Mouse (Mus musculus) MN1 (cell line): Measurements from ENCODE around the gene Acp7.
"Not testable (repeated sequence)": the region's sequence is repeated elsewhere in the genome, so short reads cannot be mapped to it uniquely, and the experiment has no call there.

ENCODE experiments used
- DNase-seq: peaks from one replicate; pipeline ENCODE4 v3.0.0-alpha.2; 2016; ENCODE audit warnings: low spot score

The Acp7 gene

DNA sequence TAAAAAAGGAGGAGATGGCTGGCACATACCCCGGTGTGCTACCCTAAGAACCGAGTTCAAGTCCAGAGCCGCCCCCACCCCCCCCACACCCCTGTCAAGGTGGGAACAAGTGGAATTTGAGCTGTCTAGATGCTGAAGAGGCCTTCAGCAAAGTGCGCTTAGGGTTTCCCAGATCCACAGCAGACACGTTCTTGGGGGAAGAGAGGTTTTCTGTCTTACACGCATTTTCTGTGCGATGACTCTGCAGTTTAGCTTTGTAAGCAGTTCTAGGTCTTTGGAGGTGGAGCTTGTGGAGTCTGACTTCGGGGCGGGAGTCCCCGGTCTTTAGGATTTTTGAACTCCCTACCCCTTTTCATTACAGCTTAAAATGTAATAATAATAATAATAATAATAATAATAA lies at the start of gene Acp7:
Acp7 (minus strand) TSS at position 260 of the 400 bp plus-strand sequence.
- no peak for DNase-seq

DNA sequence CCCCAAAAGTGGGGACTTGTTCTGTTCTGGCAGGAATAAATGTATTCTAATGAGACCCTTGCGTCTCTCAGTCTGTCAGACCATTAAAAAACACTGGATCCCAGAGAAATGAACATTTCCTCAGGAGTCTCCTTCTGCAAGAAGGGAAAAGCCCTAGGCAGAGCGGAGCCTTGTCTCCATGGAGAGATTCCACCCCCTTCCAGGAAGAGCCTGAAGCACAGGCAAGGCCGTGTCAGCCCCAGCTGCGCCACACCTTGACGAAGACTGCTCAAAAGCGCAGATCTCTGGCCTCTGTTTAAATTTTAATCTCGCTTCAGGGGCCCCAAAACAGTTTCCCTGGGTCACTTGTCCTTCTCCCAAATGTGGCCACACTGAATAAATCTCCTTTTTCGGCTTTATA lies 46.5 kb upstream of the Acp7 start:
- no peak for DNase-seq

DNA sequence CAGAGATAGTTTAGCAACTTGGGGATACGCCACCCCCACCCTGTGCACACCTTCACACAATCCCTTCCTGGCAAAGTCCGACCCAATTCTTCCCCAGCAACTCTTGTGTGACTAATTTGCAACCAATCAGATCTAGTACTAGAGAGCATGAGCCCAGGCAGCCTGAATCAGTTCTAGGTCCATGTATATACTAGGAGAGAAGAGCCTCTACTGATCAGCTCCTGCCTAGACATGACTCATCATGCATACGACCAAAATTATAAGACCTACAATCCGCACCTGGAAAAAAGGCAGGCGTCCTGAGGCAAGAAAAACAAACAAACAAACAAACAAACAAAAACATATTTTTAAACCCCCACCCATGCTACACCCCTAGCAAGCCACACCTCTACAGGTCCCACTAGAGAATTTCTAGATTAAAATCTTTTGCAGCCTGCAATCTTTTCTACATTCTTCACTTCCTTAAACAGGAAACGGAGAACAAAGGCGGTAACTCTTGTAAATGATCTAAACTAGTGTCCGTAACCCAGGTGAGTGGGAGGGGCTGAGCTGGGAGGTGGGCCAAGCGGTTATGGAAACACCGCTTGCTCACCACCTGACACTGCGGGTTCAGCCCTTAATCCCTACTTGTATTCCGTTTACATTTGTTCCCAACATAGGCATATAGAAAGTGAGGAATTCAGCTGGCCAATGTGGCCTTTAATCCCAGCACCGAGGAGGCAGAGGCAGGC lies 45.8 kb upstream of the Acp7 start:
- DNase-seq = no peak

DNA sequence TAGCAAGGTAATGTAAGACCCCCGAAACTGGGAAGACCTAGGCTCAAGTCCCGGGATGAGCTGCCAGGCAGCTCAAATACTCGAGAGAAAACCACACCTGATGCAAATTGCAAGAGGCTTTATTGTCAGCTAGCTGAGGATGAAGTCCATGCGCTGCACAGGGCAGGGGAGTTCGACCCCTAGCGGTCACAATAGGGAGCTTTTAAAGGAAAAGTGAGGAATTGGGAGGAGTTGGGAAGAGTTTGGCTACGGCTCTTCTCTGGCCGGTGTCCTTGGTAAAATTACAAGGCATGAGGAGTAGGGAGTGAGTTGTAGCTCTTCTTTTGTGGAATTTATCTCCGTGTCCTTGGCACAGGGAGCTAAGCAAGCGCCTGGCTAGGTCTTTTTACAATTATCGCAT lies 44.6 kb upstream of the Acp7 start:
- DNase-seq = peak; percentile 80

- DNase-seq = peak; percentile 53
Observed at GRCm38 (mm10) chr7:28674994-28675393, 43.9 kb upstream of the Acp7 start.

DNA sequence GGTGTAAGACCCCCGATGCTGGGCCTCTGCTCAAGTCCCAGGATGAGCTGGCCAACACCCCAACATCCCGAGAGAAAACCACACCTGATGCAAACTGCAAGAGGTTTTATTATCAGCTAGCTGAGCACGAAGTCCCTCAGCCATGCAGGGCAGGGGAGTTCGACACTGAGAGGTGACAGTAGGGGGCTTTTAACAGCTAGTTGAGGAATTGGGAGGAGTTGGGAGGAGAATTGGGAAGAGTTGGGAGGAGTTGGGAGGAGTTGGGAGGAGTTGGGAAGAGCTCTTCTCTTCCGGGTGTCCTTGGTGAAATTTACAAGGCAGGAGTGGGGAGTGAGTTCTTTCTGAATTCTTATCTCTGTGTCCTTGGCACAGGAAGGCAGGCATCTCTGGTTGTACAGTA lies 41.7 kb upstream of the Acp7 start:
- not testable (repeated sequence) for DNase-seq

DNA sequence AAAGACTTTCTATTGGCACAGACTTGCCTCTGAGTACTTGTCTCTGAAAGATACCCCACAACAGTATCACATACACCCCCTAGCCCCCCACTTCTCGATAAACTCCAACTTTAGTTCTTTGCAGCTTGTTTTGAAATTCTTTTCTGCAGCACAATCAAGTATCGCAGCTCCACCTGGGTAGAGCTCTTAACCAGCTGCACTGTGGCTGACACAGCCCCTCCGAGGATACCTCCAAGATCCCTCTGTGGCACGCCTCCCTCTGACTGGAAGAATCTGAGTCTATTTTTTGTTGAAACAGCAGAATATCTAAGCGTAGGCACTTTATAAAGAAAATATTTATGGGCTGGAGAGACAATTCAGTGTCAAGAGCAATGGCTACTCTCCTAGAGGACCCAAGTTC lies 41.1 kb upstream of the Acp7 start:
- DNase-seq = no peak

- no peak for DNase-seq
Observed at GRCm38 (mm10) chr7:28671172-28671571, 40.0 kb upstream of the Acp7 start.

DNA sequence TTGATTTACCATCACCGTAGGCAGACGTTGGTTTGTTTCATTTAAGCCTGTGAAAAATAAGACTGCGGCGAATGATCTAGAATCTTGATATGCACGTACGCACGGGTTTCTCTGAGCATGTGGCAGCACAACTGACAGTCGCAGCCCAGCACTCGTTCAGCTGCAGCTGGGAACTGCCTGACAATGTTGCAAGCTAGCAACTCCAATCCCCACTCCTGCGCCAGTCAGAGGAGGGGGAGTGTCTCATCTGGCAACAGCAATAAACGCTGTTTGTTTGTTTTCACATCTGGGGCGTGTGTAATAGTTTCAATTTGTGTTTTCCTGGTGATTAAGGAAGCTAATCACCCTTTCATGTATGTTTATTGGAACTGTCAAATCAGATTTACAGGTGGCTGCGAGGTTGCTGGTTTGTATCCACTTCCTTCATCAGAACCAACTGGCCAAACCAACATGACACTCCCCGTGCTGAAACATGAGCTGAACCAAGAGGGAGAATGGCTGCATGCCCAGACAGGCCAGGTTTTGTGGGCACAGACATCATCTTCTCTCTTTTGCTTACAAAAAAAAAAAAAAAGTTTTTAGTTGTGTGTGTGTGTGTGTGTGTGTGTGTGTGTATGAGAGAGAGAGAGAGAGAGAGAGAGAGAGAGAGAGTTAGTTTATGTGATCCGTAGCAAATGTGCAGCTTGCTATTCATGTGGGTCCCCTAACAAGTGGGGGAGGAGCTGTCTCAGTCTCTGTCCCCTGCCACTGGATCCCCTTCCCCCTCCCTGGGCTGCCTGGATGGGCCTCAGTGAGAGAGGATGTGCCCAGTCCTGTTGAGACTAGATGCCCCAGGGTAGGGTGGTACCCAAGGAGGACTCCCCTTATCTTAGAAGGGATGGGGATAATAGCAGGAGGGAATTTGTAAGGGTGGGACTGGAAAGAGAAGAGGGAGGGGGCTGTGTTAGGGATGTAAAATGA lies 34.8 kb upstream of the Acp7 start:
- peak; percentile 52 for DNase-seq

GRCm38 (mm10) chr7:28656430-28656829 lies 25.3 kb upstream of the Acp7 start:
- no peak for DNase-seq

DNA sequence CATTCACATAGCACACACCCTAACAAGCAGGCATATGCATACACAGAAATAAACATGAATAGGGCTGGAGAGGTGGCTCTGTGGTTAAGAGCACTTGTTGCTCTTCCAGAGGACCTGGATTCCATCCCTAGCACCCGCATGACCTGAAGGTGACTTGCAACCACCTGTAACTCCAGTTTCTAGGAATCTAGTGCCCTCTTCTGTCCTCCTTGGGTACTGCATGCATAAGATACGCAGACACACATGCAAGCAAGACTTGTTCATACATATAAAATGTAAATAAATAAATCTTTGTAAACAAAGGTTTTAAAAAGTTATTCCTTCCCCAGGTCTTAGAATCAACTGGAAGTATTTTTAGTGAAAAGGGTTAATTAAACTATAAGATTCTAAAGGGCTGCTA lies 20.0 kb upstream of the Acp7 start:
- no peak for DNase-seq

- DNase-seq = no peak
Observed at GRCm38 (mm10) chr7:28647016-28647415, 15.9 kb upstream of the Acp7 start.

DNA sequence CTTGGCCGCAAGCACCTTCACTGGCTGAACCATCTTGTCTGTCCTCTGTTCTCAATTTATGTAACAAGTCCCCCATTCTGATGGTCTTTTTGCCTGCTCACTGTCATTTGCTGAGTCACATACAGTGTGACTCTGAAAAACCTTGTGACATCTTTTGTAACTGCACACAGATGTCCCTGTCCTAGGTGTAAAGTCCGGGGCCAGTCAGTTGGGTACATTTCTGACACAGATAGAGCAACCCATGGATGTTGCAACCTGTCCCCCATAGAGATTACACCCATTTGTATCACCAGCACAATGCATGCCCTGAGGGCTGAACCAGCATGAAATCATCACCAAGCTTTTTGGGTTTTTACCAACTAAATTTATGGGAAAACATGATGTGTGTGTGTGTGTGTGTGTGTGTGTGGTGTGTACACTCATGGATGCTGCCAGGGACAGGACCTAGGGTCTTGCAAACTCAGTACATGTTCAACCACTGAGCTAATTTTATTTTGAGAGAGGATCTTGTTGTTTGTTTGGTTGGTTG lies 14.9 kb upstream of the Acp7 start:
- no peak for DNase-seq

- no peak for DNase-seq
Observed at GRCm38 (mm10) chr7:28645366-28645765, 14.2 kb upstream of the Acp7 start.

DNA sequence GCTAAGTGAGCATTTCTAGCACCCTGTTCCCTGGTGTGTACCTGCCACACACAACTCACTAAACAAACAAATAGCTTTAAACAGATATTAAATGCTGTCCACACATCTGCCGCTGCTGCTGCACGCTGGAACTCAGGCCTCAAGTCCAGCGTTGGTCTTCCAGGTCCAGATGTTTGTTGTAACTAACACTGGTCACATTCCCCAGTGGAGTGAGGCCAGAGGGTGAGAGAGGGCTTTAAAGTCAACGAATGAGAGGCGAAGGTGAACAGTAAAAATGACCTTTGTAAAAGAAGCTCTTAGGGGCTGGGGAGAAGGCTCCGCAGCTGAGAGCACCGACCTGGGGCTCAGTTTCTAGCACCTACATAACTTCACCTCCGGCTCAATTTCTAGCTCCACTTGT lies 10.4 kb upstream of the Acp7 start:
- no peak for DNase-seq

- DNase-seq = peak; percentile 45
Observed at GRCm38 (mm10) chr7:28637511-28637910, 6.4 kb upstream of the Acp7 start.

DNA sequence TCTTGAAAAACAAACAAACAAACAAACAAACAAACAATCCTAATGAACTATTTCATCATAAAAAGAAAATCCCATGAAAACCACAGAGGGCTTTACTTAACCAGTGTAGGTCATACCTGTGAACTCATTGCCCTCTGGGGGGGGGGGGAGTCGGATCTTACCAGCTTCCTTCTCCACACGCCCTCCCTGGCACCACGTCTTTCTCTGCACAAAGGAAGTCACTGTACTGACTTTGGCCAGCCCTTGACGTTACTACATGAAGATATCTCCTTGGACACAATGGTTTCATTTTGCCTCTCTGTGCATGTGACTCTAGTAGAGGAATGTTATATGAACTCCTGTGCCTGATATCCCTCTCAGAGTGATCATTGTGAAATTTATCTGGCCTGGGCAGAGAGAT lies 3.0 kb upstream of the Acp7 start:
- no peak for DNase-seq

- no peak for DNase-seq
Observed at GRCm38 (mm10) chr7:28624791-28625190, 6.3 kb downstream of the Acp7 start.

- no peak for DNase-seq
Observed at GRCm38 (mm10) chr7:28619098-28619715, 11.9 kb downstream of the Acp7 start.

GRCm38 (mm10) chr7:28605951-28606350 lies 25.2 kb downstream of the Acp7 start:
- DNase-seq = no peak

DNA sequence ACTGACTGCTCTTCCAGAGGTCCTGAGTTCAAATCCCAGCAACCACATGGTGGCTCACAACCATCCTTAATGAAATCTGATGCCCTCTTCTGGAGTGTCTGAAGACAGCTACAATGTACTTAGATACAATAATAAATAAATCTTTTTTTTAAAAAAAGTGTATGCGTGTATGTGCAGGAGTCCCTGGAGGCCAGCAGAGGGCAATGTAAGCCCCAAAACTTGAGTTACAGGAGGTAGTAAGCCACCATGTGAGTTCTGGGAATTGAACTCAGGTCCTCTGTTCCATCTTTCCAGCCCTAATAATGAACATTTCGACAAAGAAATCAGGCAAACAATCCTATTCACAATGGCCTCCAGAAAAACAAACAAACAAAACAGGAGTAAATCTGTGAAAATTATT lies 27.3 kb downstream of the Acp7 start:
- not testable (repeated sequence) for DNase-seq

GRCm38 (mm10) chr7:28603136-28603535 lies 28.0 kb downstream of the Acp7 start:
- no peak for DNase-seq
